Mouse (Mus musculus) lung, adult 18-20 months (tissue): ENCODE results near the gene Trio.
A peak's percentile ranks its signal among the peaks of the same experiment; 100 is the strongest.

Source experiments
- DNase-seq, 2 experiments: peaks; one replicate each; pipeline ENCODE4 v3.0.0; 2022; ENCODE audit warnings: mixed read lengths in 2 of 2

Trio gene

DNA sequence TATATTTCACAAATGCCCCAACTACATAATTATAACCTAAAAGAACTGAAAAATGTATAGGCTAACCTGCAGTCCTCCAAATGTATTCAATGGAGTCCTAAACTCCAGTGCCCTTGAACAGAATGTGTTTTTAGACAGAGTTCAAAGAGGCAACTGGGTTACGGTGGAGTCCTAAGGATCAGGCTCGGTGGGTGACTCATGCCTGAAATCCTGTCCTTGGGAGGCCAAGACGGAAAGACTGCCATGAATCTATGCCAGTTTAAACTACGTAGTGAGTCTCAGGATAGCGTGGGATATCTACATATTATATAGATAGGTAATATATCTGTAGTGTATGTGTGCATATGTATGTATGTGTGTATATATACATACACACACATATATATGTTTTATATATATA is 234.5 kb downstream of the Trio start:
- no peak for DNase-seq

DNA sequence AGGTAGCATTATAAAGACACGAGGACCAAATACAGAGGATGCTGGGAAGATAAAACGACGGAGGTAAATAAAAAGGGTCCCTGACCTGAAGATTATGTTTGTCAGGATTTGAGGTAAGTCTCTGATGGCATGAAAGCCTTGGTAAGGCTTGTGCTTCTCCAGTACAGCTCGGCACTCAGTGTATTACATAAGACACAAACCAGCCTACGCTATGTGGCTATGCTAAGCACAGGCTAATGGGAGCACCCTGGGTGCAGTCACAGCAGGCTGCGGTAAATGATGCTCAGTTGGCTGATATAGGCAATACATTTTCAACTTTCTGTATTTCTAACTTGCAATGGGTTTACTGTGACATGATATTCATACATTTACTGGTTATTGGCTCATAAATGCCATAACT is 234.9 kb downstream of the Trio start:
- DNase-seq, result no peak

DNA sequence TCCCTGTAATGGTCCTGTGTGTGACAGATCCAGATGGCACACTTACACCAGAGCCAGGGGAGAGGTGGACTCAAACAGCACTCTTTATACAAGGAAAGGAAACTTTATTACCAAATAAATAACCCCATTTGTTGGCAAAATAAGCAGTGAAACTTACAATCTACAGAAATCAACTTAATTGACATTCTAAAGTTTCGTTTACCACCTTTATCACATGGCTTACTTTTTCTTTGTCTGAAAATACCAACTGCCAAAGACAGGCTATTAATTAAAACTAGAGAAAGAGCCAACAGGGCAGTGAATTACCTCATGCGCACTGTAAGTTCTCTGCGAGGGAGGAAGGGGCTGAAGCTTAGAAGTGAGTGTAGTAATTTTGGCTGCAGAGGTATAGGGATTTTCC is 236.3 kb downstream of the Trio start:
- DNase-seq, result no peak

DNA sequence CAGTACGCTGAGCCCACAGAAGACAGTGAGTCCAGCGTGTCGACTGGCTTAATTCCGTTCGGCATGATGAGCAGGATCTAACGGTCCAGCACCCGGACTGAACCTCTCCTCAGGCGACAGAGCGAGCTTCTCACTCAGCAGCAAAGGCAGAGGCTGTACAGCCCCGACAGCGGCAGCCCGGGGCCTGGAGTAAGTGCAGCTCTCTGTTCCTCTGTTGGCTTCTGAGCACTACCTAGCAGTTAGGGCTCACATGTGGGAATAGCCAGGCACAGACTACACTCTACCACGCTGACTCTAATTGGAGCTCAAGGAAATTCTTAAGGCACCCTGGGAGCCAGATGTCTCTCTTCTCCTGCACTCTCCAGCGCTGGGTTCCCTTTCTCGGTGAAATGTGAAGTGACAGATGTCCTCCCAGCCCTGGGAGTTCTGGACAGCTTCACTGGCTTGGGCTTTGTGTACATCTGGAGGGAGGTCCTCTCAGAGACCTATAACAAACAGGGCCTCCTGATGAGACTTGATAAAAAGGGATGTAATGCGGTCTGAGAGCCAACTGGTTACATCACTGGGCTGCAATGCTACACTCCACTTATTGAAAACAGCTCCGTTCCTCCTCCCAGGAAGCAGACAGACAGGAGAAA is 237.4 kb downstream of the Trio start:
- DNase-seq, result peak; percentile 51 to 53

DNA sequence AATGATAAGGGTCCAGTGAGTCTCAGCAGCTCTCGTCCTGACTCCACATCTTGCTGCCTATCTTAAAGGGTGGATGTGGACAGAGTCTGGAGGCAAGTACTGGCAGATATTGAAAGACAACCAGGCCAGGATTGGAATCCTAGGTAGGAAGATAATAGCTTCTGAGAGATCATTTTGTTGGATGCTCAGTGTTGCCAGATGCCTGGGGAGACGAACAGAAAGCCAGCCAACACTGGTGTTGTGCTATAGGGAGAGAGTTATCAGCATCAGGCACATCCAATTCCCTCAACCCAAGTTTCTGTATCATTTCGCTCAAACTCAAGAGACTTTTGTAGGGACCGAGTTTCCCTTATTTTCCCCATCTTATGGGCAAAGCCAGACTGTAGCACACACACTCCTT is 238.5 kb downstream of the Trio start:
- DNase-seq, result no peak

DNA sequence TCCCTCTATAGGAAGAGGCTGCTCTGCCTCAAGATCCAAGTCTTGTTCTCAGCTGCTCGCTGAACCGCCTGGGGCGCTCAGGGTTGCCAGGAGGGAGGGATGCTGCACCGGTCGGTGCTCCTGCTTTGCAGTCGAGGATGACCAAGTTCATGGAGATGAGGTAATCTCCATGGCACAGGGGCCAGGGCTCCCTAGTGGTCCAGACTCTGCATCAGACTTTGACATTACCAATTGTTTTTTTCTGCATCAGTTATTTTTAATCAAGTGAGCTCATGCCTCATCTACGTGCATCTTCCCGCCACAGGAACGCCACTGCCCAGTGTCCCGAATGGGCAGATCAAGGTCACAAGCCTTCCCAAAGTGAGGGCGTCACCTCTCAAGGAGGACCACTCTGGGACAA is 239.2 kb downstream of the Trio start:
- DNase-seq, result no peak

DNA sequence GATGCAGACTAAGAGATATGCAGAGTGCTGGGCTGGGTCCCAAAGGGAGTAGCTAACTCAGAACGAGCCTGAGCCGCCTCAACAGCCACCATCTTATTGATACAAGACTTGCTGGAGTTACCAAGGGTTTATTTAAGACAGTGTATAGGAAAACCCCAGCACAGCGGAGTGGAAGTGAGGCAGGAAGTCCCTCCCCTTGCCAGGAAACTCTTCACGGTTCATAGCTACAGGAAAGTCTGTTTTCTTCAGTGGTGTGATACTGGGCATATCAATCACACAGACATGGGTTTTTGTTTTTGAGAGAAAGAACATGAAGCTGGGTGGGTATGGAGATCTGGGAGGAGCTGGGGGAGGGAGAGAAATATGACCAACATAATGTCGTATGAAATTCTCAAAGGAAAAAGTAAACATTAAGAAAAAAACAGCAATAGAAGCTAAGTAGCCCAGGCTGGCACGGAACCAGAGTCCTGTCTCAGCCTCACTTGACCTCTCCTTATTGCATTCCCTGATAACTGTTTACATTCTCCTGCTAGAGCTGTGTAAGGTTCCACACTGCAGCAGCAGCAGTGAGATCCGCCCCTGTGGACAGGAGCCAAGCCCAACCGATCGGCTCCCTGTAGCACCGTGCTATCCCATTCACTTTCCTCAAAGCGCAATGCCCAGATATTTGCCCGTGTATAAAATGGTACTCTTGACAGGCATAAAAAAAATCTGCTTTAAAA is 240.2 kb downstream of the Trio start:
- peak; percentile 77 to 85 for DNase-seq

DNA sequence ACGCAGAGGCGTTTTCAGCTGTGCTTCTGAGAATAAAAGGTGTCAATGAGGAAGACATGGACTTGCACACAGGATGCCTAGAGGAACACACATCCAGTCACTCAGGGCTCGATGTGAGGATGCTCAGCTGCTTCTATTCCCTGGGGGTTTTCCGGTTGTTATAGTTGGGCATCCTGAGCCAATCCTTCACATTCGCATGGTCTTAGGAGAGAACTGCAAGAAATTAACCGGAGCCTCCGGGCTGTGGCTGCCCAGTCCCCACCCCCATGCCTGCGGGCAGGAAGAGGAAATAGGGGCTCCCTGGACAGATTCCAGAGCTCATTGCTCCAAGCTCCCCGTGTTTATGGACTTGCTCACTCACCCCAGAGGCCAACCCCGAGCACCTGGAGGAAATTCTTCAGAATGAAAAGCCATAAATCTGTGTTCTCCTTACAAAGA is 241.5 kb downstream of the Trio start:
- DNase-seq, result peak; percentile 50 to 66

DNA sequence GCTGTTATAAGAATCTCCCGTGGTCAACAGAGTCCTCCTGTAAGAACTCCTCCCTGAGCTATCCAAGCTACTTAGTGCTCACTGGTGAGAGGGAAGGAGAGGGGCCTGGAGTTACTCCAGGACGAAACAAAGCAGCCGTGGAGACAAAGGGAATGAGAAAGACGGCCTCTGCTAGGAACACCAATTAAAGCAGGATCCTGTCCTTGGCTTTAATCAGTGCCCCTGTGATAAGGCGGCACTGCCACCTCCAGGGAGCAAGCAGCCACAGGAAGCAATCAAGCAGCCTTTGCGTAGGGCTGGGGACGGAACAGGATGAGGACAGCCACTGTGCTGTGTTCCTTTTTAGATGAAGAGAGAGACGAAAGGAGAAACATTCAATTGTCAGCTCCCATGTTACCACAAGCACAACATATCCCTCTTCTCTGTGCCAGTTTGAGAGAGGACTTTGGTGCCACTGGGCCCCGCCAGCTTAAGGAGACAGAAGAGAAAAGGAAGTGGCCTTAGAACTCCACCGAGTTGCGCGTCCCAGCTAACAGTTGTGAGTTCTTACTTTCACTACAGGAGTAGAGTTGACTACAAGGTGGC is 242.0 kb downstream of the Trio start:
- peak; percentile 52 to 61 for DNase-seq

DNA sequence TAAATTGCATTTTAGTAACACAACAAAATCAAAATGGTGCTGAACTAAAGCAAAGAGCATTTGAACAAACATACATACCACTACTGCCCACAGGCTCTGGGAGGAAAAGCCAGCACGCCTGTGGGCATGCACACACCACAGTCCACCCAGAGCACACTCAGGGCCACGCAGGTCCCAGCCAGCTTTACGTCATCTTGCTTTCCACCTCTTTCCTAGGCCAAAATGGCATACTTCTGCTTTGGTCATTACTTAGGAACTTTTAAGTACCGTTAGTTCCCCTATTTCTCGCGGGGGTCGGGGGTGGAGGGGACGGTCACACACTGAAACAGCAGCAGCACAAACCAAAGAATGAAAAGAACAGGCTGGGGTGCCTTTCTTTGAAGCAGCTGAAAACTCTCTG is 242.6 kb downstream of the Trio start:
- peak in 1 of 2 experiments; percentile 14 for DNase-seq

DNA sequence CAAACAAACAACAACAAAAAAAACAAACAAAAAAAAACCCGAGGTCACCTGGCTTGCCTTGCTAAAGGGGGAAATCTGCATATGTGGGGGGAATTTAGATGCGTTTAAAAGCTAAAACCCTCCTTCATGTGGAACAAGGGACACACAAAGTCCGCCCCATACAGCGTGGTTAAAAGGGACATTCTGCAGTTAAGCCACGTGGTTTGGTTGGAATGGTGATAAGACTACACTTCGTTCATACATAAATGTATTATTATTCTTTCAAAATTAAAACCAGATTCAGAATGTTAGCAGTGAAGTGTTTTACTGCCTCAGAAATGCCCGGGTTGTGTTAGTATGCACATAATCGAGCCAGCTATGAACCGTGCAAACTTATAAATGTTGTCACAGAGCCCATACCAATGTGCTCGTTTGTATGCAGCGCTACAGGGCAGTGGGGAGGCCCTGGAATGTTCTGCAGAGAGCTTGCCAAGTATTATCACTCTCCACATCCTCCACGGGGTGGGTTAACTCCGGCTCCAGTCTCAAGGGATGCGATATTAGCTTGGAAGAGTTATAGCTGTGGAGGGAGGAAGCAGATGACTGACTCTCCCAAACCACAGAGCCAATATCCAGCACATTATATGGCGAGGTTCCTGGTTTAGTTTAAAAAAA is 243.1 kb downstream of the Trio start:
- DNase-seq, result peak in 1 of 2 experiments; percentile 17

DNA sequence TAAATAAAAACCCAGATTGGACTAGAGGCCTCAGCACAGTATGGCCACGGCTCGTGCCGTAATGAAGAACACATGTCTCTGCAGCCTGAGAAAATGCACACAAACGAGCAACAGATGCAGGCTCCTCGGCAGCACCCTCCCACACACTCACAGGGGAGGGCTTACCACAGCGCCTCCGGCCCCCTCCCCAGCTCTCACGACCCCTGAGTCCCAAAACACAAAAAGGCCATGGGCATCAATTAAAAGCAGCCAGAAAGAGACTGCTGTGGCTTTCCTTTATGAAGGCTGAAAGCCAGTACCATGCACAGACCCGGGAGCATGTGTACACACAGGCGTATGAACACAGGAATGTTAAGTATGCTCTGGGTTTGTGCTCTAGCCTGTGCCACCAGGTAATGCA is 245.8 kb downstream of the Trio start:
- no peak for DNase-seq

DNA sequence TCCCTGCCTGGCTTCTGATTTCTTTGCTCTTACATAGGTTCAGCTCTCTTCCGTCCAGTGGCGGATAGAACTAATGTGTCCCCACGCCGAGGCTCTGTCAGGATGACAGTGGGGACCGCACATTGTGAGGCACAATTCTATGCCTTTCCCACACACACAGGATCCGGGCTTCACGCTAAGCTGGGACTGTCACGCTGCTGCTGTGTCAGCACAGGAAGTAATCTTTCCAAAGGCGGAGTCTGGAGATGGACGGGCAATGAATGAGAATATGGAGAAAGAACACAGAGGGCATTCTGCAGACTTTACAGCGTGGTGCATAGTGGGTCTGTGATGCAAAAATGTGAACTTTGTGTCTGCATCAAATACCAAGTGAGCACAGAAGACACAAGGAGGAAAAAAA is 246.2 kb downstream of the Trio start:
- DNase-seq, result no peak

DNA sequence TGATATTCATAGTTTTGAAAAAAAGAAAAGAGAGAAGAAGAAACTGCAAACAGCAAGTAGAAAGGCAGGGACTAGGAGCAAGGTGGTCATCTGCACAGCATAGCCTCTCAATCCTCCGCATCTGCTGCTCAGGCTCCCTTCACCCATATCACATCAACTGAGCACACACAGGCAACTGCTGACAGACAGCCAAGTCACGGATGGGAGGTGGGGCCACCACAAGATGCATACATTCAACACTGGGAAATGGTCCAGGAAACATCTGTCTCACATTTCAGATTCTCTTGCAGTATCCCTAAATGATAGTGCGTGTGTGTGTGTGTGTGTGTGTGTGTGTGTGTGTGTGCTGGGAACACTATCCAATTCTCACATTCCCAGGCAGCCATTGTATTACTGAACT is 247.4 kb downstream of the Trio start:
- no peak for DNase-seq

DNA sequence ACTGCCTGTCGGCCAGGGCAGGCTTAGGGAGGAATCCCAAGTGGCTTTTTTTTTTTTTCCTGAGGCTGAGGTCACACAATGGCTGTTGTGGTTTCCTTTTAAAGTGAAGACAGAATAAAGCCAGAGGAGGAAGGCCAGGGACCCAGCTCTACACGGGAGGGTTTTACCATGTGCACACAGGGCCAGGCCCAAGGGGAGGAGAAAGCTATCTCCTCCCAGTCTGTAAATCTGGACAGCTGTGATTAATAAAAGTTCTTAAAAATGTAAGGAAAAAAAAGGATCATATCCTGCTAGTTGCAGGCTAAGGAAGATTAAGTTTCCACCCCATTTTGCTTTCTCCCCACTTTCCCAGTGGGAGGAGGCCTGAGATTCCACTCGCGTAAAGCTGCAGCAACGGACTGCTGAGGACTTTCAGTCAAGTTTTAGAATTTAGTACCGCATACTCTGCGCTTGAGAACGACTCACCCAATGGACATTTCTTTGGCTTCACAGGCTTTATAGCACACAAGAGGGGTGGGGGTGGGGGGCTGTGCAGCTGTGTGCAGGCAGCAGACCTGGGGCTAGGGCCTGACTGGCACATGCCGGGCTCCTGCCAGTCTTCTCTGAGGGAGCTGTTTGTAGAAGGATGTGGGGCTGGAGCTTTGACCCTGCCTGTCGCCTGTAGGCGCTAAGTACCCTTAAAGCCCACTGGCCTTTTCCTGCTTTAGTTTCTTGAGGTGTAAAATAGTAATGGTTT is 248.0 kb downstream of the Trio start:
- DNase-seq, result no peak

DNA sequence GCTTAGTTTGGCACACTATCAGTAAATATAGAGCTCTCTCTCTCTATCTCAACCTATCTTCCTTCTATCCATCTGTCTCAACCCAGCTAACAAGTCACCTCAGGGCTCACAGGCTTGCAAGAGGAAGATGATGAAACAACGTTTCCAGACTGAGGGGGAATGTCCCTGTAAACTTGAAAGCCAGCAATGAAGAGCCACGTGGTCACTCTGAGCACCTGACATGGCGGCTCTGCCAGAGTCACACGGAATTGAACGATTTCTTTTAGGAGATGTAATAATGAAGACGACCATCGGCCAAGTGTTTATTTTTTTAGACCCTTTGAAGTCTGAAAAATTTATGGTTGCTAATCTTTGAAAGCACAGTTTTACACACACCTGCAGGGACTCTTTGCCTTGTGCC is 251.2 kb downstream of the Trio start:
- DNase-seq, result no peak

DNA sequence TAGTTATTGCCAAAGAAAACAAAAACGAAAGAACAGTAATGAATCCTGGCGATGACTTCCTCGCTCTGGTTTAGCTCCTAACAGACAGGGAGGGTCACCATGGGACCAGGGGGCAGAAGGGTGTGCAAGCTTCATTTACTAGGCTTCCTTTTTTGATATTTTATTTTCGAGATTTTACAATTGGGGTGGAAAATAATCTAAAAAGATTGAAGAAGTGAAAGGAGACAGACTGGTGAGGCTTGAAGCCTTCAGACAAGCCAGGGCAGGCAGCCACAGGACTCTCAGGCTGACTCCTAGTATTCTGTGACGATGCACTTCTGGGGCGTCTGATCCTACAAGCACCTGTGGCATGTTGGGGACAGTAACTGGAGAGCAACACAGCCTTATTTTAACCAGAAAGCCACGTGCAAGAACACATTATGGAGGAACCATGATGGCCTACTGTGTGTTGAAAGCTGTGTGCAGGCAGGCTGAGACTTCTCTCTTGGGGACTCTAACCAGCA is 253.5 kb downstream of the Trio start:
- DNase-seq, result no peak

DNA sequence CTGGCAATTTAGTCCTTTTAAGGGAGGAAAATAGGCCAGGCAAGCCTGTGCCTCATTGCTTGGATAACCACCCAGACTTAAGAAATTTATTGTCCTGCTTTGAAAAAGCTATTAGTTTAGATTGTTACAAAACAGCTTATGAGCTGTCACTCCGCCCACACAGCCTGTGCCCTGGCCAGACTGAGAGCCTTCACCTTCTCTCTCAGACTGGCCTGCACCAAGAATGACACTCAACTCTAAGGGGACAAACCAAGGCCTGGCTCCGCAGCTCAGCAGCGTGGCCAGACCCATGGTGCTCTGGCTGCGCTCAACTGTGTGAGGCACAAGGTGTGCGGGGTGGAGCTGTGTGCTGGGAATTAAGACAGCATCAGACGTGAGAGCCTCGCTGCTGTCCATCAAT is 254.1 kb downstream of the Trio start:
- DNase-seq, result peak in 1 of 2 experiments; percentile 50

DNA sequence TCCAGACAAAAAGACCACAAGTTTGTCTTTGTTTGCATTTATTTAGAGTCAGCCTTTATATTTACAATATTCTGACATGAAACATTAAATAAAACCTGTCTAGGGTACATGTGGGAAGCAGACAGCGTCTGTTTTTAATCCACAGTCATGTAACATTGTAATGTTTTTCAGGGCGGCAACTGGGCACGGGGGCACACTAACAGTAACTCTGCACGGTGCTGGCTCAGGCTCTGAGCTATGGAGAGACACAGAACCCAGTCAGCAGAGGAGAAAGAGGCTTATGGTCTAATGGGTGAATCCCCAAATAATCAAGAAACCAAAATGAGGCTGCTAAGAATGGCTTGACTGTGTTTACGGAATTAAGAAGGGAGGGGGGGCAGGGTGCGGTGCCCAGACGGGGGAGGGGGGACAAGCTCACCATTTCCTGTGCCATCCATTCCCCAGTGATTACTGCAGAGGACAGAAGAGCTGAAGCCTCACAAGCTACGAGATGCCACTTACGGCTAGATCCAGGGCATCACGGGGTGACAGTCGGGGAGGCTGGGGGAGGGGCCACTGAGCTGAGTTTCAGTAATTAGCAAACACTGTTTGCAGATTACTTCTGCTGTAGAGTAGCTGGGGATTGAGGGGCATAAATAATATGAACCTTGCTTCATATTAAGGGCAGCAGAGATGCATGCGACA is 255.0 kb downstream of the Trio start:
- no peak for DNase-seq

DNA sequence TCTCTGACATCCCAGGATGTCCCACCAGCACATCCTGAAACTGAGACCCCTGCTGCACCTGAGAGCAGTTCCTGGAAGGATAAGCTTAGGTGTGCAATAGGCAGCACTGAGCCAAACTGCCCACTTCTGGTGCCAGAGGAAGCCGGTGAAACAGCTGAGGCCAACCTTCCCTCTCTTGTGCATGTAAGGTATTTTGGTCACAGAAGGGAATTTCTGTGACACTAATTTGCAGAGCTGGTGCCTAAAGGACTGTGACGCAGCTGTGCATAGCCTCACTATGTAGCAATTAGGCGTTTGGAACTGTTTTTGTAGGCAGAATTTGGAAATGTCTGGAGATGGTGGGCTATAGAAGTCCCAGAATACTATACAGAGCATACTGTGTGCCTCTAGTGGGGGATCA is 264.2 kb downstream of the Trio start:
- no peak for DNase-seq

DNA sequence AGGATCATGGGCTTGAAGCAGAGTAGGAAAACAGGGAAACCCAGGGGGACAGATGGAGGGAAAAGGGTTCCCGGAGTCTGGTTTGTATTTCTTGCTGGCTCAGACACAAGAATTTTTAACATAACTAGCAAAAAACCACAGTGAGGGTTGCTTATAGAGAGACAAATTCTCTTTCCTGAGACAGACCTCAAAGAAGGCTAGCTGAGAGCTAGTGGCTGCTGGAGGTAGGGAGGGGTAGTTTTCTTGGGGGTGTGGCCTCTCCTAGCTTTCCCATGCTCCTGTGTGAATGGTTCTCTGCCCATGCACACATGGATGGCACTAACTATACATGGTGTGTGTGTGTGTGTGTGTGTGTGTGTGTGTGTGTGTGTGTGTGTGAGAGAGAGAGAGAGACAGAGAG is 265.0 kb downstream of the Trio start:
- DNase-seq, result no peak

DNA sequence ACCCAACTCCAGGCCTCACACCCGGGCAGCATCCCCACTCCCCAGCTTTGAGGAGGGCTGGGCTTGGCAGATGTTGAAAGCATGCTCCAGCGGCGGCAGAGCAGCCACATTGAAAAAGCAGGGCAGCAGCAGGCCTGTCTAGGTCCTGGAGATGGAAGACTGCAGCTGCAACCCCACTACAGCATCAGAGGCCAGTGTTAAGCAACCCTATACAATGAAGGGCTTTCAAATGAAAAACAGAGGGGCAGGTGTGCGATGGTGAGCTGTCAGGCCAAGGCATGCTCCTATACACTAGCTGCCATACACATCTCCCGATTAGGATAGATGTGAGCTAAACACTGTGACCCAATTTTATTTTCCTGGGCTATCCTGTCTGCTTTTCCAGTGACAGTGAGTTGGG is 265.8 kb downstream of the Trio start:
- no peak for DNase-seq
